Mouse (Mus musculus): ENCODE results near the gene Ano6.

GRCm38 (mm10) chr15:95874726-95875125, 84.1 kb downstream of the Ano6 start:
- no peak for TF ChIP-seq CTCF (IDR thresholded peaks at IDR 0.05; ENCODE audit: low read depth)
- TF ChIP-seq EP300 (IDR thresholded peaks at IDR 0.05; ENCODE audit: low read depth), result no peak
